Mouse (Mus musculus) ES-E14 (cell line): ENCODE data around the gene Pigb.

Experiments used
- CHD2 ChIP-seq: IDR thresholded peaks from 2 replicates; pipeline ENCODE4 v1.6.1; 2014; ENCODE audit warnings: mild to moderate bottlenecking, low read depth, low read length, inconsistent platforms
- HCFC1 ChIP-seq: IDR thresholded peaks from 2 replicates; pipeline ENCODE4 v1.6.1; 2012; ENCODE audit warnings: low read length, inconsistent platforms, borderline replicate concordance; ENCODE audit not compliant: insufficient read depth
- MAFK ChIP-seq: IDR thresholded peaks from 2 replicates; pipeline ENCODE4 v1.6.1; 2014; ENCODE audit warnings: mild to moderate bottlenecking, low read depth, low read length, inconsistent platforms; ENCODE audit not compliant: insufficient read depth
- ZC3H11A ChIP-seq: IDR thresholded peaks from 2 replicates; pipeline ENCODE4 v1.6.1; 2012; ENCODE audit warnings: low read depth, mild to moderate bottlenecking, inconsistent platforms, low read length, borderline replicate concordance
- ZNF384 ChIP-seq: IDR thresholded peaks from 2 replicates; pipeline ENCODE4 v1.6.1; 2012; ENCODE audit warnings: low read depth, low read length, inconsistent platforms

DNA sequence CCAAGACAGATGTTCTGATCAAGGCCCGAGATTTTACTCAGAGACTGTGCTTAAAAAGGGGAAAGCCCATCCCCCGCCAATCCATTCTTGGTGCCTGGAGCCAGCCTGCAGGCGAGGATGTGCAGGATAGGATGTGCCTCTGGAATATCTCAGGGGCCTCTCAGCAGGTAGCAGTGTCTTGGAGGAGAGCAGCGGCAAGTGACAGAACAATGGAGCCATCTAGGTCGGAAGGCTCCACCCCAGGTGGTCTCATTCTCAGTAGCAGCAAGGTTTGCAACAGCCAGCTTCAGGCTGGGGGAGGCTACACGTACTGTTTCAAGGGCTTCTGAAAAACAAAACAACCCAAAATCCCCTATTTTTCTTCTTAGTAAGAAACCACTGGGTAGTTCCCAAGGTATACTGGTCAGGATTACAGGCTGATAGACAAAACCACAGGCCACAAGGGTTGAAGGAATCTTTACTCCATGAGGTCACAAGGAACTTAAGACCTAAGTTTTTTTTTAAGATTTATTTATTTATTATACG is 39.7 kb upstream of the Pigb start:
- TF ChIP-seq MAFK (no peak), HCFC1 (no peak), ZC3H11A (no peak), CHD2 (peak; percentile 47), ZNF384 (0 out of 2 replicates have a peak, but pooled peaks have one; percentile 75)
